Mouse (Mus musculus): ENCODE results near the gene Fbrs.

- no peak for TF ChIP-seq EP300 (optimal IDR thresholded peaks at IDR 0.05)
- TF ChIP-seq CTCF (IDR thresholded peaks at IDR 0.05; ENCODE audit: low read depth) = peak; percentile 54
Observed at GRCm38 (mm10) chr7:127511241-127511640, 32.2 kb downstream of the Fbrs start.

All from stomach, postnatal 0 days (tissue).